Mouse (Mus musculus) thymus, adult 2 months (tissue): Measurements from ENCODE around the gene Gpr119.

Experiments
- CTCF ChIP-seq: fragments of 200-500 bp; IDR thresholded peaks from 2 replicates; pipeline ENCODE4 v1.5.1; 2012; ENCODE audit warnings: mild to moderate bottlenecking, control low read depth, low read length, moderate library complexity, borderline replicate concordance; ENCODE audit not compliant: control insufficient read depth, poor library complexity, insufficient read depth; ENCODE audit errors: extremely low read depth
- POLR2A ChIP-seq: fragments of 200-500 bp; IDR thresholded peaks from 2 replicates; pipeline ENCODE4 v1.6.1; 2012; ENCODE audit warnings: mild to moderate bottlenecking, low read length, control low read depth, moderate library complexity; ENCODE audit not compliant: control insufficient read depth, poor library complexity, insufficient read depth; ENCODE audit errors: extremely low read depth

GRCm38 (mm10) chrX:48694864-48695371 is 20.6 kb upstream of the Gpr119 start, which contains the start of gene Rbmx2:
- 0 out of 2 replicates have a peak, but pooled peaks have one; percentile 23 for TF ChIP-seq POLR2A
- peak; percentile 32; the same call in 1 of the 2 replicates for TF ChIP-seq CTCF
